Mouse (Mus musculus) common myeloid progenitor, adult 5-6 weeks (primary cell): ENCODE measurements around the gene Pcp4l1. TPM values are rescaled to one million over a fixed set of nuclear protein-coding genes. Genes with fewer than 3 reads are reported as not detected.
"Not testable (repeated sequence)": the region's sequence is repeated elsewhere in the genome, so short reads cannot be mapped to it uniquely, and the experiment has no call there.

Experiments used
- ATAC-seq: replicated peaks from 2 replicates; pipeline ENCODE4 v1.8.0; 2016; ENCODE audit warnings: low read depth, mild to moderate bottlenecking, moderate TSS enrichment, inconsistent platforms; ENCODE audit not compliant: poor library complexity, severe bottlenecking
- total RNA-seq: library from RNA; stranded (forward); fragments of 200-1000, 187-1606 nt; gene quantifications from 2 replicates; pipeline ENCODE4 v1.2.3, GENCODE M21; 2017

Pcp4l1 gene
- total RNA-seq, 1 experiment from 2014 or later, result 11.2 TPM

GRCm38 (mm10) chr1:171151966-171152365 lies 44.1 kb downstream of the Pcp4l1 start:
- ATAC-seq, result no peak

- ATAC-seq, result peak; percentile 23; the same call in 1 of the 2 replicates
Measured at GRCm38 (mm10) chr1:171150838-171151391, 45.2 kb downstream of the Pcp4l1 start.

GRCm38 (mm10) chr1:171149974-171150760 lies 45.9 kb downstream of the Pcp4l1 start, which contains the start of the genes Sdhc and Mpz:
Gene Sdhc, minus strand, starts transcription at chr1:171150603.
Gene Mpz, plus strand, starts transcription at chr1:171150711.
- ATAC-seq, result peak; percentile 98

- not testable (repeated sequence) for ATAC-seq
Measured at GRCm38 (mm10) chr1:171142981-171143380, 53.1 kb downstream of the Pcp4l1 start.

- not testable (repeated sequence) for ATAC-seq
Measured at GRCm38 (mm10) chr1:171137486-171138155, 58.4 kb downstream of the Pcp4l1 start.

GRCm38 (mm10) chr1:171135600-171135999 lies 60.5 kb downstream of the Pcp4l1 start:
- ATAC-seq, result no peak

- no peak for ATAC-seq
Measured at GRCm38 (mm10) chr1:171130971-171131370, 65.1 kb downstream of the Pcp4l1 start.

GRCm38 (mm10) chr1:171129251-171129650 lies 66.8 kb downstream of the Pcp4l1 start:
- no peak for ATAC-seq

- ATAC-seq, result no peak
Measured at GRCm38 (mm10) chr1:171124398-171124797, 71.7 kb downstream of the Pcp4l1 start.

Other genes starting within 250 kb of the Pcp4l1 start
- gene Fcgr2b, start 219.7 kb downstream of the Pcp4l1 start, total RNA-seq, result 27.5 and 30.1 TPM in 2 replicates
- gene Fcgr4, start 177.3 kb downstream of the Pcp4l1 start, total RNA-seq, result 1.6 TPM in 1 of 2 replicates, not detected in the other
- gene Fcgr3, start 131.3 kb downstream of the Pcp4l1 start, total RNA-seq, result 7.8 and 15.7 TPM in 2 replicates
- gene Cfap126, start 82.3 kb downstream of the Pcp4l1 start, total RNA-seq, result 2.1 and 5.3 TPM in 2 replicates
- 56.9 and 71.9 TPM in 2 replicates for gene Sdhc, start 45.7 kb downstream of the Pcp4l1 start, total RNA-seq
- not detected in 2 replicates for gene Mpz, start 45.6 kb downstream of the Pcp4l1 start, total RNA-seq
- 0.32 TPM in 1 of 2 replicates, not detected in the other for gene Nr1i3, start 17.7 kb upstream of the Pcp4l1 start, total RNA-seq
- gene Tomm40l, start 26.2 kb upstream of the Pcp4l1 start, total RNA-seq, result 19.0 and 21.5 TPM in 2 replicates
- gene Apoa2, start 28.8 kb upstream of the Pcp4l1 start, total RNA-seq, result 3.7 TPM in 1 of 2 replicates, not detected in the other
- 58.4 and 94.7 TPM in 2 replicates for gene Fcer1g, start 38.1 kb upstream of the Pcp4l1 start, total RNA-seq
- gene Adamts4, start 54.2 kb upstream of the Pcp4l1 start, total RNA-seq, result not detected in 2 replicates
- 198 and 334 TPM in 2 replicates for gene Ndufs2, start 55.1 kb upstream of the Pcp4l1 start, total RNA-seq
- 11.0 and 32.0 TPM in 2 replicates for gene B4galt3, start 74.1 kb upstream of the Pcp4l1 start, total RNA-seq
- 17.7 and 18.0 TPM in 2 replicates for gene Ppox, start 84.9 kb upstream of the Pcp4l1 start, total RNA-seq
- 9.9 and 15.7 TPM in 2 replicates for gene Usp21, start 91.7 kb upstream of the Pcp4l1 start, total RNA-seq
- 45.7 and 81.9 TPM in 2 replicates for gene Ufc1, start 98.8 kb upstream of the Pcp4l1 start, total RNA-seq
- gene Dedd, start 132.9 kb upstream of the Pcp4l1 start, total RNA-seq, result 16.4 and 25.8 TPM in 2 replicates
- 43.4 and 49.3 TPM in 2 replicates for gene Nit1, start 149.4 kb upstream of the Pcp4l1 start, total RNA-seq
- gene Pfdn2, start 149.4 kb upstream of the Pcp4l1 start, total RNA-seq, result 37.2 and 65.3 TPM in 2 replicates
- gene Klhdc9, start 164.5 kb upstream of the Pcp4l1 start, total RNA-seq, result 1.1 and 3.9 TPM in 2 replicates
- 2.3 and 2.4 TPM in 2 replicates for gene Nectin4, start 173.8 kb upstream of the Pcp4l1 start, total RNA-seq
- gene Arhgap30, start 192.7 kb upstream of the Pcp4l1 start, total RNA-seq, result 63.0 and 77.8 TPM in 2 replicates
- gene Usf1, start 215.0 kb upstream of the Pcp4l1 start, total RNA-seq, result 47.1 and 48.6 TPM in 2 replicates
- gene Tstd1, start 222.6 kb upstream of the Pcp4l1 start, total RNA-seq, result 0.18 and 1.2 TPM in 2 replicates
- gene F11r, start 241.3 kb upstream of the Pcp4l1 start, total RNA-seq, result 1.1 and 5.4 TPM in 2 replicates